Comparison of ENCODE assay signal across 9 mouse cellular contexts in the genomic region with DNA sequence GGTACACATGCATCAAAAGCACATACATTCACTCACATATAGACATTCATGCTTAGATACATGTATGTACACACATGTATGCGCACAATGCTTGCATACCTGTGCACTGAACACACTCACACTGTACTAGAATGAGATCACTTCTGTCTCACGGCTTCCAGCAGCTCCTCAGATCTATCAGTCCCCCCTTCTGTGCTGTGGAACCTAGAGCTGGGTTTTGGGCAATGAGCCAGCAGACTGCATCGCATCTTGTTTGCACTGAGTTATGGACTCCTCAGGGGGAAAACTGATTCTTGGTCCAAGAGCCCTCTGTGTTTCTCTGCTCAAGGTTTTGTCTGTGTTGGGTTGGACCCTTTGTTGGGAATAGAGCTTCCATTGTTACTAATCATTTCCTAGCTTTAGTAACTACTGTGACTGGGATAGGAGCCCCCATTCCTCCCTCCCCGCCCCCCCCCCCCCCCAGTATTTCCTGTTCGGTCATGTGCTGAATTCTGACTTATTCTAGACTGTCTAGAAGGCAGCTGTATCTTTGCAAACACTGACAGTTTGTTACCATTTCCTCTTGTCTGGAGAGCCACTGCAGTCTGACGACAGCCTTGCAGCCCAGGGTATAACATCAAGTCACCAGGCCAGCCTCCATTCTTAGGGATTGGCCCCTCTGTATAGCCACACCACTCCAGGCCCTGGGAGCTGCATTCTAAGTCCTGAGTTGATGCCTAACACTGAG.
DNase-seq lines count a peak whose midpoint lies in the region; ATAC-seq lines count a peak whose summit lies in the region.
"Had no signal": no experiment of that assay in that cellular context is flagged by ENCODE, and none has a peak within 500 bp of the region (broad histone marks: within the 10 kb centered on the region; RNA-seq: fewer than 3 reads in every experiment).

No protein-coding gene starts in this region.

- no peak for DNase-seq in lung, postnatal 14 days
- no peak for DNase-seq in urinary bladder, postnatal 4 days (ENCODE audit: low spot score in 2 of 2)
- DNase-seq in gastrocnemius, postnatal 36 days = no peak
- DNase-seq in cerebellum, postnatal 36 days = no peak

- H3K36me3 ChIP-seq in lung, embryonic 15.5 days = no peaks in the 10 kb centered on the region
- no peaks in the 10 kb centered on the region for H3K36me3 ChIP-seq in forebrain, embryonic 16.5 days (ENCODE audit: control insufficient read depth, insufficient read depth)
- no peaks in the 10 kb centered on the region for H3K36me3 ChIP-seq in kidney, embryonic 16.5 days (ENCODE audit: insufficient read depth, low read length)
- no peaks in the 10 kb centered on the region for H3K36me3 ChIP-seq in stomach, embryonic 14.5 days (ENCODE audit: control insufficient read depth, insufficient read depth, low read length)
- H3K36me3 ChIP-seq: liver, embryonic 12.5 days had no signal

- H3K9ac ChIP-seq in lung, embryonic 15.5 days = no peak overlapping the region
- no peak overlapping the region for H3K9ac ChIP-seq in forebrain, embryonic 16.5 days (replicated peaks; ENCODE audit: low read depth, low read length)
- H3K9ac ChIP-seq in kidney, embryonic 16.5 days (replicated peaks; ENCODE audit: low read length) = no peak overlapping the region
- H3K9ac ChIP-seq in stomach, embryonic 14.5 days (replicated peaks; ENCODE audit: low read depth, low read length) = no peak overlapping the region
- H3K9ac ChIP-seq: liver, embryonic 12.5 days had no signal

- 29% methylated on average over 5 of the region's 6 CpGs for WGBS in lung, embryonic 15.5 days
- WGBS in forebrain, embryonic 16.5 days = 45% methylated on average over 6 of the region's 6 CpGs
- WGBS in kidney, embryonic 16.5 days = 34% methylated on average over 6 of the region's 6 CpGs
- WGBS in stomach, embryonic 14.5 days = 31% methylated on average over 6 of the region's 6 CpGs

- peak; percentile 87 for ATAC-seq in lung, embryonic 15.5 days (ENCODE audit: borderline replicate concordance, extremely low read depth, low FRiP score, low TSS enrichment)
- peak; percentile 31; the same call in 1 of the 2 replicates for ATAC-seq in forebrain, embryonic 16.5 days
- ATAC-seq in kidney, embryonic 16.5 days (ENCODE audit: low FRiP score, low TSS enrichment) = peak; percentile 73
- ATAC-seq in stomach, embryonic 14.5 days (ENCODE audit: insufficient number of reproducible peaks, insufficient read depth, low FRiP score, low read depth) = peak; percentile 80

- H3K27me3 ChIP-seq in lung, embryonic 15.5 days = no peaks in the 10 kb centered on the region
- H3K27me3 ChIP-seq in forebrain, embryonic 16.5 days (replicated peaks; ENCODE audit: control insufficient read depth, insufficient read depth, low read length) = peaks cover 14% of the 10 kb centered on the region
- H3K27me3 ChIP-seq in kidney, embryonic 16.5 days (ENCODE audit: insufficient read depth, low read length) = no peaks in the 10 kb centered on the region
- no peaks in the 10 kb centered on the region for H3K27me3 ChIP-seq in stomach, embryonic 14.5 days (ENCODE audit: control insufficient read depth, insufficient read depth, low read length)

- no peaks in the 10 kb centered on the region for H3K9me3 ChIP-seq in lung, embryonic 15.5 days
- peaks cover 4% of the 10 kb centered on the region for H3K9me3 ChIP-seq in forebrain, embryonic 16.5 days (ENCODE audit: control insufficient read depth, low read length)
- no peaks in the 10 kb centered on the region for H3K9me3 ChIP-seq in kidney, embryonic 16.5 days (ENCODE audit: low read length)
- H3K9me3 ChIP-seq in stomach, embryonic 14.5 days (ENCODE audit: control insufficient read depth, low read depth, low read length) = no peaks in the 10 kb centered on the region
- H3K9me3 ChIP-seq: liver, embryonic 12.5 days had no signal

- intact Hi-C loops in gastrocnemius, postnatal 36 days (cut with DNase I) = no loop called here

- peaks cover 25% of the 10 kb centered on the region for H3K4me1 ChIP-seq in lung, embryonic 15.5 days
- peaks cover 7% of the 10 kb centered on the region for H3K4me1 ChIP-seq in forebrain, embryonic 16.5 days (replicated peaks; ENCODE audit: control insufficient read depth, insufficient read depth, low read length)
- H3K4me1 ChIP-seq in kidney, embryonic 16.5 days (ENCODE audit: insufficient read depth, low read length) = peaks cover 18% of the 10 kb centered on the region
- H3K4me1 ChIP-seq in stomach, embryonic 14.5 days (ENCODE audit: control insufficient read depth, insufficient read depth, low read length) = peaks cover 8% of the 10 kb centered on the region

- H3K27ac ChIP-seq in lung, embryonic 15.5 days = peak overlapping the region; percentile 68
- no peak overlapping the region for H3K27ac ChIP-seq in forebrain, embryonic 16.5 days (ENCODE audit: low read length)
- H3K27ac ChIP-seq in kidney, embryonic 16.5 days (ENCODE audit: low read length) = peak overlapping the region; percentile 39
- H3K27ac ChIP-seq in stomach, embryonic 14.5 days (ENCODE audit: low read length) = peak overlapping the region; percentile 61; the same call in 1 of the 2 replicates
- H3K27ac ChIP-seq: liver, embryonic 12.5 days had no signal

- H3K4me3 ChIP-seq in lung, embryonic 15.5 days = no peak overlapping the region
- no peak overlapping the region for H3K4me3 ChIP-seq in forebrain, embryonic 16.5 days (replicated peaks; ENCODE audit: low read length)
- no peak overlapping the region for H3K4me3 ChIP-seq in kidney, embryonic 16.5 days (ENCODE audit: low read length)
- no peak overlapping the region for H3K4me3 ChIP-seq in stomach, embryonic 14.5 days (ENCODE audit: low read depth, low read length)
- H3K4me3 ChIP-seq: liver, embryonic 12.5 days had no signal

- H3K4me2 ChIP-seq in lung, embryonic 15.5 days = no peak overlapping the region
- no peak overlapping the region for H3K4me2 ChIP-seq in forebrain, embryonic 16.5 days (ENCODE audit: low read length)
- H3K4me2 ChIP-seq in kidney, embryonic 16.5 days (replicated peaks; ENCODE audit: low read depth, low read length) = no peak overlapping the region
- H3K4me2 ChIP-seq in stomach, embryonic 14.5 days (replicated peaks; ENCODE audit: low read depth, low read length) = no peak overlapping the region
- H3K4me2 ChIP-seq: liver, embryonic 12.5 days had no signal

Comparison
In these comparisons a context has a peak if more than half of its experiments do, and no peak if none do; other contexts are left out.
1. ATAC-seq: peak in every context shown above with its lines; median percentile 87 in lung, embryonic 15.5 days; 80 in stomach, embryonic 14.5 days; 73 in kidney, embryonic 16.5 days; 31 in forebrain, embryonic 16.5 days.